In genomic region chr8:114731260-114732140, GRCm38 (mm10) we compare ENCODE assay signal across 10 mouse cellular contexts.
DNase-seq lines count a peak whose midpoint lies in the region; ATAC-seq and TF ChIP-seq lines count a peak whose summit lies in the region.
"Had no signal": no experiment of that assay in that cellular context is flagged by ENCODE, and none has a peak within 500 bp of the region (broad histone marks: within the 10 kb centered on the region; RNA-seq: fewer than 3 reads in every experiment).

No protein-coding gene starts in this region.

- H3K4me2 ChIP-seq in forebrain, embryonic 11.5 days (ENCODE audit: low read depth, low read length, severe bottlenecking) = peak overlapping the region; percentile 29
- H3K4me2 ChIP-seq in kidney, embryonic 14.5 days (replicated peaks; ENCODE audit: low read depth, low read length) = peak overlapping the region; percentile 8; the same call in 1 of the 2 replicates
- peak overlapping the region; percentile 18; the same call in 1 of the 2 replicates for H3K4me2 ChIP-seq in midbrain, postnatal 0 days (ENCODE audit: low read depth, low read length, poor library complexity, severe bottlenecking)

- H3K4me3 ChIP-seq in forebrain, embryonic 11.5 days (ENCODE audit: low read depth, low read length) = no peak overlapping the region
- no peak overlapping the region for H3K4me3 ChIP-seq in kidney, embryonic 14.5 days (ENCODE audit: low read length)
- H3K4me3 ChIP-seq in midbrain, postnatal 0 days (ENCODE audit: low read depth, low read length) = no peak overlapping the region

- no peak overlapping the region for H3K9ac ChIP-seq in forebrain, embryonic 11.5 days (ENCODE audit: low read length)
- no peak overlapping the region for H3K9ac ChIP-seq in kidney, embryonic 14.5 days (ENCODE audit: low read depth, low read length)
- H3K9ac ChIP-seq in midbrain, postnatal 0 days (replicated peaks; ENCODE audit: low read length, poor library complexity, severe bottlenecking) = no peak overlapping the region

- WGBS in forebrain, embryonic 11.5 days = 23% methylated on average over 17 of the region's 17 CpGs
- WGBS in kidney, embryonic 14.5 days = 10% methylated on average over 17 of the region's 17 CpGs
- WGBS in midbrain, postnatal 0 days = 25% methylated on average over 17 of the region's 17 CpGs

- no peaks in the 10 kb centered on the region for H3K36me3 ChIP-seq in forebrain, embryonic 11.5 days (ENCODE audit: control insufficient read depth, insufficient read depth, low read length)
- no peaks in the 10 kb centered on the region for H3K36me3 ChIP-seq in kidney, embryonic 14.5 days (ENCODE audit: control insufficient read depth, insufficient read depth, low read length)
- H3K36me3 ChIP-seq in midbrain, postnatal 0 days (ENCODE audit: insufficient read depth, low read length) = no peaks in the 10 kb centered on the region

- peaks cover 14% of the 10 kb centered on the region; the same call in 1 of the 2 replicates for H3K4me1 ChIP-seq in forebrain, embryonic 11.5 days (replicated peaks; ENCODE audit: control insufficient read depth, insufficient read depth, low read length)
- H3K4me1 ChIP-seq in kidney, embryonic 14.5 days (ENCODE audit: control insufficient read depth, insufficient read depth, low read length) = peaks cover 8% of the 10 kb centered on the region
- peaks cover 9% of the 10 kb centered on the region; the same call in 1 of the 2 replicates for H3K4me1 ChIP-seq in midbrain, postnatal 0 days (ENCODE audit: insufficient read depth, low read length)

- peak; percentile 53; the same call in 1 of the 2 replicates for ATAC-seq in forebrain, embryonic 11.5 days (replicated peaks; ENCODE audit: low FRiP score)
- peak; percentile 35; the same call in 1 of the 2 replicates for ATAC-seq in kidney, embryonic 14.5 days (ENCODE audit: low FRiP score, low TSS enrichment)
- no peak for ATAC-seq in midbrain, postnatal 0 days (ENCODE audit: low FRiP score)
- ATAC-seq: Patski had no signal

- H3K27me3 ChIP-seq in forebrain, embryonic 11.5 days (ENCODE audit: control insufficient read depth, insufficient read depth, low read length) = no peaks in the 10 kb centered on the region
- no peaks in the 10 kb centered on the region for H3K27me3 ChIP-seq in kidney, embryonic 14.5 days (ENCODE audit: control insufficient read depth, insufficient read depth, low read length)
- H3K27me3 ChIP-seq in midbrain, postnatal 0 days (ENCODE audit: insufficient read depth, low read length) = no peaks in the 10 kb centered on the region
- H3K27me3 ChIP-seq: Patski had no signal

- H3K9me3 ChIP-seq in forebrain, embryonic 11.5 days (ENCODE audit: control insufficient read depth, low read length) = no peaks in the 10 kb centered on the region
- no peaks in the 10 kb centered on the region for H3K9me3 ChIP-seq in kidney, embryonic 14.5 days (ENCODE audit: control insufficient read depth, low read length)
- H3K9me3 ChIP-seq in midbrain, postnatal 0 days (ENCODE audit: low read length) = no peaks in the 10 kb centered on the region

- H3K27ac ChIP-seq in forebrain, embryonic 11.5 days (ENCODE audit: low read depth, low read length) = no peak overlapping the region
- no peak overlapping the region for H3K27ac ChIP-seq in kidney, embryonic 14.5 days (ENCODE audit: low read depth, low read length)
- H3K27ac ChIP-seq in midbrain, postnatal 0 days (ENCODE audit: low read depth, low read length) = no peak overlapping the region

- peak; percentile 26 for TF ChIP-seq CTCF in midbrain, postnatal 0 days (IDR thresholded peaks at IDR 0.05)

- intact Hi-C loops in left cerebral cortex, postnatal 14 days (cut with DNase I) = no loop called here

- DNase-seq in embryo, embryonic 11 days = peak; percentile 30
- DNase-seq in embryo, embryonic 10 days (ENCODE audit: low spot score) = no peak
- no peak for DNase-seq in forebrain, embryonic 11.5 days (ENCODE audit: low spot score)
- DNase-seq in midbrain, postnatal 0 days (ENCODE audit: low spot score) = no peak
- no peak for DNase-seq in adrenal gland, adult 2 months
- no peak for DNase-seq in layer of hippocampus, postnatal 25 days (ENCODE audit: extremely low spot score in 1 of 2, low spot score in 1 of 2)
- no peak for DNase-seq in left cerebral cortex, postnatal 14 days (ENCODE audit: low spot score in 2 of 2)
- DNase-seq: lung, adult 18-20 months had no signal
